Mouse (Mus musculus) embryonic fibroblast, embryonic 13.5 days (primary cell): ENCODE measurements at regions not wholly inside any gene's neighbourhood (a gene's known extent, or its start where the extent isn't known, plus 50 kb on each side); places are given as distances from the start of the nearest gene placed in this dataset.

Source experiments
- CTCF ChIP-seq: IDR thresholded peaks from 2 replicates; pipeline ENCODE4 v1.5.1; 2011; ENCODE audit warnings: mild to moderate bottlenecking, control low read depth, low read length, moderate library complexity, borderline replicate concordance; ENCODE audit not compliant: insufficient read depth
- POLR2A ChIP-seq: IDR thresholded peaks from 2 replicates; pipeline ENCODE4 v1.6.1; 2011; ENCODE audit warnings: low read depth, mild to moderate bottlenecking, control low read depth, low read length, moderate library complexity

- no peak for TF ChIP-seq POLR2A
- TF ChIP-seq CTCF, result no peak
Observed at GRCm38 (mm10) chr2:170286773-170287172, 138.9 kb upstream of the Zfp217 start.
